Mouse (Mus musculus) cerebellum, adult 2 months (tissue): Measurements from ENCODE around the gene Tmem100. TPM values are rescaled to one million over a fixed set of nuclear protein-coding genes. Genes with fewer than 3 reads are reported as not detected.

ENCODE experiments used
- DNase-seq, 2 experiments: peaks; one replicate each; pipeline ENCODE4 v3.0.0; 2021
- H3K27ac ChIP-seq: fragments of 200-500 bp; 2 replicates; pipeline ENCODE4 v1.5.1; 2012; ENCODE audit warnings: low read length, control low read depth, inconsistent platforms; ENCODE audit not compliant: insufficient read depth
- H3K27me3 ChIP-seq: fragments of 200-500 bp; 2 replicates; pipeline ENCODE4 v1.6.1; 2012; ENCODE audit warnings: inconsistent platforms, mild to moderate bottlenecking, low read length, moderate library complexity; ENCODE audit not compliant: control insufficient read depth, insufficient read depth
- H3K4me1 ChIP-seq: fragments of 200-500 bp; 2 replicates; pipeline ENCODE4 v1.6.1; 2011; ENCODE audit warnings: low read length; ENCODE audit not compliant: control insufficient read depth, insufficient read depth
- H3K4me3 ChIP-seq: fragments of 200-500 bp; replicated peaks from 2 replicates; pipeline ENCODE3; 2011; ENCODE audit warnings: mild to moderate bottlenecking, low read depth, low read length, control low read depth; ENCODE audit not compliant: insufficient read depth
- CTCF ChIP-seq: fragments of 200-500 bp; IDR thresholded peaks from 2 replicates; pipeline ENCODE4 v1.5.1; 2011; ENCODE audit warnings: low read depth, mild to moderate bottlenecking, control low read depth, low read length, moderate library complexity, borderline replicate concordance; ENCODE audit not compliant: insufficient read depth
- POLR2A ChIP-seq: fragments of 200-500 bp; IDR thresholded peaks from 2 replicates; pipeline ENCODE4 v1.6.1; 2011; ENCODE audit warnings: low read length, control low read depth, borderline replicate concordance; ENCODE audit not compliant: insufficient read depth
- WGBS: fragments of 180-500 bp; shearing (Covaris S2); methylation state at CpG from one replicate; pipeline ENCODE4 v1.1.7; 2018; 5-methylcytosine and 5-hydroxymethylcytosine counted together
- polyA plus RNA-seq: library from polyadenylated mRNA; depleted of rRNA; stranded (reverse); fragments of >200 nt; gene quantifications from 2 replicates; pipeline ENCODE4 v1.2.3, GENCODE M21; 2012

The Tmem100 gene
- polyA plus RNA-seq, 1 experiment: 9.2 TPM

DNA sequence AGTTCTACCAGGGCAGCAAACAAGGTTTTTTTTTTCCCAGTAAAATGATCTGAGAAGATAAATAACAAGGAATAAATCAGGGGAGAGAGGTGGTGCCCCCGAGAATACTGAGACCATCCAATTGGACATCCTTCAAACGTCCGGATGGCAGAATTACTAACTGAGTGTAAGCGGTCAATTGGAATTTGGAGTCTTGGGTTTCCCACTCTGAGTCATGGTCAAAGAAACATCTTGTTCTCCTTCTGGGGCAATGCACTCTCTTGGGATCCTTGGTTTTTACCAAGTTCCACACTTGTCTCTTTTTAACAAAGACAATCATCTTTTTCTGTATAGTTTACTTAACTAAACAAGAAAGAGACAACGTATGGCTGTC is 3.4 kb upstream of the Tmem100 start:
- H3K4me3 ChIP-seq: no peak overlapping the region
- H3K4me1 ChIP-seq: peaks cover 3% of the 10 kb centered on the region; the same call in 1 of the 2 replicates
- no peak overlapping the region for H3K27ac ChIP-seq
- TF ChIP-seq CTCF (no peak), POLR2A (no peak)
- H3K27me3 ChIP-seq: no peaks in the 10 kb centered on the region; the same call in 1 of the 2 replicates
- 49% methylated on average over 5 of the region's 5 CpGs for WGBS
- DNase-seq: no peak

- DNase-seq: no peak
These were observed 2.9 kb upstream of the Tmem100 start for GRCm38 (mm10) chr11:90027216-90027615.

DNA sequence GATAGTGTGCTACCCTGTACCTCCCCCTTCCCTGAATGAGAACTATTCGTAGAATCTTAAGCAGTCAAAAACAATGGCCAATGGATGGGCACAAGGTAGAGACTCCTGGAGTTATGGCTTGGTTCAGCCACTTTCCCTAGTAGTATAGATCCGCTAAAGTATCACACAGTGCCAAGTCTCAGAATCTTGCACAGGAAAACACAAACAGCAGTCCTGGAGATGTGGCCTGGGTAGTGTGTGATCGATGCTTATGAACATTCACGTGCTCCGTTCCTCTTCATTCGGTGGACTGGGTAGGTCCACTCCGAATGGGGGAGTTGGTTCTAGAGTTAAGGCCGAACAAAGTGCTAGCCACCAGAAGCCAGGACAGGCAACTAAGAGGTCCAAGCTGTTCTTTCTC is 1.4 kb upstream of the Tmem100 start:
- no peak overlapping the region for H3K27ac ChIP-seq
- WGBS: 84% methylated on average over 8 of the region's 8 CpGs
- DNase-seq: no peak
- H3K4me3 ChIP-seq: no peak overlapping the region
- peaks cover 3% of the 10 kb centered on the region; the same call in 1 of the 2 replicates for H3K4me1 ChIP-seq
- TF ChIP-seq CTCF (no peak), POLR2A (no peak)
- peaks cover 1% of the 10 kb centered on the region; the same call in 1 of the 2 replicates for H3K27me3 ChIP-seq

More at GRCm38 (mm10) chr11:90027216-90027615, 2.9 kb upstream of the Tmem100 start:
- WGBS: 47% methylated on average over 7 of the region's 7 CpGs
- H3K27ac ChIP-seq: no peak overlapping the region
- TF ChIP-seq CTCF: no peak
- H3K4me1 ChIP-seq: peaks cover 3% of the 10 kb centered on the region; the same call in 1 of the 2 replicates
- no peaks in the 10 kb centered on the region; the same call in 1 of the 2 replicates for H3K27me3 ChIP-seq
- H3K4me3 ChIP-seq: no peak overlapping the region

GRCm38 (mm10) chr11:90029354-90029753 is 794 bp upstream of the Tmem100 start:
- Histone ChIP-seq H3K4me1 (peaks cover 3% of the 10 kb centered on the region; the same call in 1 of the 2 replicates), H3K4me3 (no peak overlapping the region), H3K27ac (no peak overlapping the region), H3K27me3 (peaks cover 1% of the 10 kb centered on the region; the same call in 1 of the 2 replicates)
- DNase-seq: peak in 1 of 2 experiments; percentile 8
- 2% methylated on average over 10 of the region's 10 CpGs for WGBS
- TF ChIP-seq CTCF: no peak
- TF ChIP-seq POLR2A: no peak

DNA sequence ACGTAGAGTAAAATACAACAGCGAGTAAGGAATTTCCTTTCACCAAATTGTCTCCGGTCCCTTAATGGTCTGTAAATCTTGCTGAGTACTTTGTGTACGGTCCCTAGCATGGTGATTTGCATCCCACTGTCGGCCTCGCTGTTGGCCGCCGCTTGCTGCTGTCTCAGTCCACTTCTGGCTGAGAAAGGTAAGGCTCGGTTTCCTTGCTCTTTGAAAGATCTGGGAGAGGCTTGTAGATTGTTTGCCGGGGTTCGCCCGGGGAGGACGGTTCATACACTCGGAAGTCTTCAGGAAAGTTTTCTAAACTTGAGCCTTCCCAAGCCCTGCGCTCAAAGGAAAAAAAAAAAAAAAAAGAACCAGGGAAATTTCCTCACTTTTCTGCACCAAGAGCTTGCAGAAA is 409 bp downstream of the Tmem100 start:
- Histone ChIP-seq H3K27me3 (peaks cover 1% of the 10 kb centered on the region; the same call in 1 of the 2 replicates), H3K27ac (no peak overlapping the region), H3K4me3 (peak overlapping the region; percentile 21), H3K4me1 (peaks cover 3% of the 10 kb centered on the region; the same call in 1 of the 2 replicates)
- peak in 1 of 2 experiments; percentile 13 for DNase-seq
- TF ChIP-seq CTCF: no peak
- TF ChIP-seq POLR2A: no peak
- 4% methylated on average over 15 of the region's 15 CpGs for WGBS

DNA sequence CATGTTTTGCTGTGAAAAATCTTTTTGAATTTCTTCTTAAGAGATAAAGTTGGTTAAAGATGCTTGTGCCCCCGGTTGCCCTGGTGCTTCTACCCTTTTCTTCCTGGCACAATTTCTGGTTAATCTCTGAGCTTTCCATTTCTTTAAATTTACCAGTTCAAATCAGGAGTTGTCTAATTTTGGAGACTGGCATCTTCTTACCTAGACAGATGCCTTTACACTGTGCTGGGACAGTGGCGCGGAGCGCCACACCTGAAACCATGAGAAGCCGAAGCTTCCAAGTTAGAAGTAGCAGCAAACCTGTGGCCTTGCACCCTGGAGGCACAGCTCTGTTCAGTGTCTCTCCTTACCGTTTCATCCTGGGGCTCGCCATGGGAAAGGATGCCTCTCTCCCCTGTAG is 928 bp downstream of the Tmem100 start:
- 66% methylated on average over 7 of the region's 7 CpGs for WGBS

DNA sequence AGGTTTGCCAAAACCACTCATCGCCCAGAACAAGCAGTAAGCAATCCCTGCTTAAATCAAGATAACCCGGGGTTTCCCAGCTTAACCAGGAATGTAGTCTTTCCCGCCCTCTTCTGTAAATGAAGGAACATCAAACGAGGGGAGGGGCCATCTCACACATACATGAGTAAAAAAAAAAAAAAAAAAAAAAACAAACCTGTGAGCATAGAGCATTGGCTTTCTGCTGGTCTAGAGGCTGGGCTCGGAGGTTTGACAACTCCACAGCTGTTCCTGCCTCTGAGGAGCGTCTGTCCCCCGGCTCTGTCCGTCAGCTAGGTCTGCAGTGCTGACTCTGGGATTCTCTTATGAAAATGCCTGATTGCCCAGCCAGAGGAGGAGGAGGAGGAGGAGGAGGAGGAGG is 2.7 kb downstream of the Tmem100 start:
- peaks cover 1% of the 10 kb centered on the region; the same call in 1 of the 2 replicates for H3K27me3 ChIP-seq
- no peak for DNase-seq
- TF ChIP-seq POLR2A: no peak
- no peak for TF ChIP-seq CTCF
- peaks cover 3% of the 10 kb centered on the region; the same call in 1 of the 2 replicates for H3K4me1 ChIP-seq
- 13% methylated on average over 8 of the region's 8 CpGs for WGBS
- no peak overlapping the region for H3K4me3 ChIP-seq
- no peak overlapping the region for H3K27ac ChIP-seq

More for the DNA sequence above, 928 bp downstream of the Tmem100 start:
- Histone ChIP-seq H3K27me3 (peaks cover 1% of the 10 kb centered on the region; the same call in 1 of the 2 replicates), H3K4me1 (peaks cover 3% of the 10 kb centered on the region; the same call in 1 of the 2 replicates), H3K27ac (no peak overlapping the region), H3K4me3 (no peak overlapping the region)
- TF ChIP-seq CTCF (no peak), POLR2A (no peak)
- no peak for DNase-seq

DNA sequence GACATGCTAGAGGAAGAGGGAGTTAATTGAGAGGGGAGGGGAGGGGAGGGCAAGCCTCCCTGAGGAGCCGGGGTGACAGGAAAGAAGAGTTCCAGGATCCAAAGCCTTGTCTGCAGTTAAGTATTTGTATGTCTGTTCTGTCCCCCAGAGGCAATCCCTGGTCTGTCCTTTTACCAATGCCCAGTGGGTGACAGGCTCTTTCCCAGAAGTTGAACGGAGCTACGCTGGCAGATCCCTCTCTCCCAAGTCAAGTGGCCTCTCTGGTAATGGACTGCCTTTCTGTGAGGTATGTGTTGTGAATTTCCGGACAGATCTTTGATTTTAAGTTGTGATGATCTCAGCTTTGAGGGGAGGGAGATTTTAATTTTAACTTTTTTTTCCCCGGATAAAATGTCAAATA is 3.3 kb downstream of the Tmem100 start:
- no peak for DNase-seq
- H3K27me3 ChIP-seq: peaks cover 1% of the 10 kb centered on the region; the same call in 1 of the 2 replicates
- no peak overlapping the region for H3K4me3 ChIP-seq
- TF ChIP-seq CTCF (no peak), POLR2A (no peak)
- 26% methylated on average over 5 of the region's 5 CpGs for WGBS
- peaks cover 3% of the 10 kb centered on the region; the same call in 1 of the 2 replicates for H3K4me1 ChIP-seq
- no peak overlapping the region for H3K27ac ChIP-seq
